Mouse (Mus musculus) MEL (cell line): ENCODE measurements around the gene Chkb.

Experiments used
- CTCF ChIP-seq, 3 experiments: IDR thresholded peaks in 2 of 3; conservative IDR thresholded peaks in 1 of 3; 2 replicates each; pipeline ENCODE4 v1.5.1; 2011 to 2012; ENCODE audit warnings: low read length in 3 of 3, low read depth in 2 of 3, mild to moderate bottlenecking in 2 of 3, improper control_type of control experiment in 1 of 3, inconsistent platforms in 1 of 3, mixed read lengths in 1 of 3, moderate library complexity in 1 of 3; ENCODE audit not compliant: control insufficient read depth in 1 of 3, insufficient read depth in 1 of 3, poor library complexity in 1 of 3, severe bottlenecking in 1 of 3
- GATA1 ChIP-seq: IDR thresholded peaks from 2 replicates; pipeline ENCODE4 v1.6.1; 2011; ENCODE audit warnings: low read depth, low read length, improper control_type of control experiment
- MAFK ChIP-seq: IDR thresholded peaks from 2 replicates; pipeline ENCODE4 v1.6.1; 2011; ENCODE audit warnings: low read depth, mild to moderate bottlenecking, low read length, improper control_type of control experiment, borderline replicate concordance
- NRF1 ChIP-seq: IDR thresholded peaks from 2 replicates; pipeline ENCODE4 v1.6.1; 2014; ENCODE audit warnings: low read depth, mild to moderate bottlenecking, inconsistent platforms, low read length, improper control_type of control experiment, moderate library complexity; ENCODE audit not compliant: poor library complexity, insufficient read depth, severe bottlenecking
- POLR2A ChIP-seq, 2 experiments: IDR thresholded peaks; 2 replicates each; pipeline ENCODE4 v1.6.1; 2011 to 2012; ENCODE audit warnings: low read length in 2 of 2, mild to moderate bottlenecking in 2 of 2, control low read depth in 1 of 2, improper control_type of control experiment in 1 of 2, low read depth in 1 of 2, moderate library complexity in 1 of 2; ENCODE audit not compliant: control insufficient read depth in 1 of 2, insufficient read depth in 1 of 2, poor library complexity in 1 of 2
- SIN3A ChIP-seq: IDR thresholded peaks from 2 replicates; pipeline ENCODE4 v1.6.1; 2012; ENCODE audit warnings: low read length, improper control_type of control experiment, inconsistent platforms
- UBTF ChIP-seq: IDR thresholded peaks from 2 replicates; pipeline ENCODE4 v1.6.1; 2012; ENCODE audit warnings: low read depth, mild to moderate bottlenecking, inconsistent platforms, low read length, improper control_type of control experiment, moderate library complexity, borderline replicate concordance; ENCODE audit not compliant: insufficient read depth

- TF ChIP-seq SIN3A (no peak), POLR2A (IDR thresholded peaks at IDR 0.05; ENCODE audit: control insufficient read depth in 1 of 2, insufficient read depth in 1 of 2, low read depth in 1 of 2, low read length in 2 of 2, poor library complexity in 1 of 2) (no peak), GATA1 (no peak), MAFK (no peak), NRF1 (no peak), UBTF (no peak), CTCF (IDR thresholded peaks at IDR 0.05 in 2 of 3, conservative IDR thresholded peaks at IDR 0.05 in 1 of 3; ENCODE audit: control insufficient read depth in 1 of 3, insufficient read depth in 1 of 3, low read depth in 2 of 3, low read length in 3 of 3, poor library complexity in 1 of 3, severe bottlenecking in 1 of 3) (no peak)
Observed at GRCm38 (mm10) chr15:89460298-89460697, 30.6 kb upstream of the Chkb start.
